Mouse (Mus musculus) c-Kit-positive CD71-positive TER-119-positive erythroid progenitor cells, embryonic 14.5 days (primary cell): ENCODE data around the gene Lrsam1.

Experiments used
- DNase-seq: peaks from one replicate; pipeline ENCODE4 v3.0.0-alpha.2; 2013; ENCODE audit warnings: low spot score

The Lrsam1 gene

DNA sequence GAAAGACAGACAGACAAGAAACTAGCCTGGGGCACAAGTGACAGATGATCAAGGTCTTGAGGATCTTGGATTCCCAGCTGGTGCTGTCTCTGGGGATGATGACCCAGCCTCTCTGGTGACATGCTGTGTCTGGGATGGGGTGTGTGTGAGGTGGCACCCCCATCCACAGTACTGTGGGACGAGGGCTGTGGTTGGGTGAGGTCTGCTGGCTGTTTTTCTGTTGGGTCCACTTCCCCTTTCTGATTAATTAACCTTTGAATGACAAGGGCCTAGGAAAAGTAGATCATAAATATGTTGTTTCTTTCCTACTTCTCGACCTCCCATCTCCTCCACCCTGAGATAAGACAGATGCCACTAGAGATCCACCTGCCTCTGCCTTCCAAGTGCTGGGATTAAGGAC is 67.3 kb downstream of the Lrsam1 start:
- DNase-seq: no peak

DNA sequence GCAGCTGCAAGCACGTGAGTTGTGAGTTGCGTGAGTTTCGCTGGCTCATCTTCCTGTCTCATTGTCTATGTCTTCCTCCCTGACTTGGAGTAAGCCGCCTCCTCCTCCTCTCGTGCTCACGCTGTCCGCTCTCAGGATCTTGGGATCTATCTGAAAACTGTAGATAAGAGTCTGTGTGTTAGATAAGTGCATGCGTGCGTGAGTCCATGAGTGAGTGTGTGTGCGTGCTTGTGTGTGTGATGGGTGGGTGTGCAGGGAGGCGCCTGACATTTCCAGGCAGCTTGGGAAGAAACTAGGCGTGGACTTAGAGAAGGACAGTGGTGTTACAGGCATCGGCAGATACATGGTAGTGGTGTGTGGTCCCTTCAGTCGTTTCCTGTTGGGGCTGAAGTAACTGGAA is 68.9 kb downstream of the Lrsam1 start:
- no peak for DNase-seq

DNA sequence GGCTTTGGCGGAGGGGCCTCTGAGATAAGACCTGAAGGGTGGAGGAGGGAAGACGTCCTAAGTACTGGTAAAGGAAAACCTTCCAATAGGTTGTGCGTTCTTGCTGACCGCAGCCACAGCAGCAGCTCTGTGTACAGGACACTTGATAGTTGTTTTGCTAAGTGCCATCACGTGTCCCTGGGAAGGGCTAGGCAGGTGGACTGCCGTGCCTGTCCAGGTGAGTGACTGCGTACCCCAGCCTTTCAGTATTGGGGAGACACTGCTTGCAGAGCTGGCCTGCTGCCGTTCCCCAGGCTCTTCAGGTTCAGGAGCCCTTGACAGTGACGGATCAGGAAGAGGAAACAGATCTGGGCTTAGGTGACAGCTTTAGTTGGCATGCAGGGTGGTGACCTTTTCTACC is 70.1 kb downstream of the Lrsam1 start:
- DNase-seq: no peak

DNA sequence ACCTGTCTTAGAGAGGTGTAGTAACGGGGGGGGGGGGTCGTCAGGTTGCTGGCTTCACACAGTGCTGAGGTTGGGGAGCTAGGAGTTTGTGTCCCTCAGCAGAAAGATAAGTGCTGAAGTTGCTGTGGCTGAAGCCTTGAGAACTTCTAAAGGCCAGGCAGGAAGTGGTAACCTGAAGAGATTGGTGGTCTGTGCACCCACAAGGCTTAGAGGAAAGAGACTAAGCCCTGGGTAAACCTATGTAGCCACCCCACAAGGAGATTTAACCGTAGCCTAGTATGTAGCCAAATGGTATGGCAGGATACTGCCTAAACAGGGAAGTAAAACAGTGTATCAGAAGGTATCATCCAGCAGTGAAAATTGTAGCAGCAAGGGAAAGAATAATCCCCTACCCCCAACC is 71.1 kb downstream of the Lrsam1 start:
- no peak for DNase-seq

DNA sequence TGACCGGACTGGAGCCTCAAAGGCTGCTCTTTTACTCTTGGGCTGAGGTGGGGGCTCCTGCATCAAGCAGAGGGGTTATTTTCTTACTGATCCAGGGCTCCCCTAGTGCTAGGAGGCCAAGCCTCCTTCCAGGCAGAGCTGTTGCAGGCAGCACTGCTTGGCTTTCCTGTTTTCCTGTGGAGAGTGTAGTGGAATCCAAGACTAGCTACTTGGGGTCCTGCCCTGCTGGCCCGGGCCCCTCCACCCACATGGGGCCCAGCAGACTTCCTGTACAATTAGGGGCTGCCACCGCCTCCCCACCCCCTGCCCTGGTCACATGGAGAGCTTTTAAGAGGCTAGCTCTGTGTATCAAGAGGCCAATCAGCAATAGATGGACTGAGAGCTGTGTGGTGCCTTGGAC is 72.9 kb downstream of the Lrsam1 start:
- DNase-seq: no peak

DNA sequence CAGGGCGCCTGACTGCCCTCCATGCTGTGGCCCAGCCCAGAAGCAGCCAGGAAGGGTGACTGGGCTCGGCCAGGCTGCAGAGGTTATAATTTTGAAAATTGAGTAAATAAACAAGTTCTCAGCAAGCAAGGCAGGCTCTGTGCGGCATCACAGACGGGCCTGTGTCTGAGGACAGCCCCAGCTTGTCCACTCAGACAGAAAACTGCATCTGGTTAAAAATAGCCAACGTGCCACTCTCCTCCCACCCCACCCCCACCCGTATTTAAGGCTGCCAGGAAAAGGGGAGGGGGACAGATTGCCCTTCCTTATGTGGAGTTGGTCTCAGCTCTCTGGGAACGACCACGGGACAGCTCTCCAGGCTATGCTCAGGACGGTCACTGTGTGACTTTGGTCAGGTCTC is 73.4 kb downstream of the Lrsam1 start:
- DNase-seq: no peak

DNA sequence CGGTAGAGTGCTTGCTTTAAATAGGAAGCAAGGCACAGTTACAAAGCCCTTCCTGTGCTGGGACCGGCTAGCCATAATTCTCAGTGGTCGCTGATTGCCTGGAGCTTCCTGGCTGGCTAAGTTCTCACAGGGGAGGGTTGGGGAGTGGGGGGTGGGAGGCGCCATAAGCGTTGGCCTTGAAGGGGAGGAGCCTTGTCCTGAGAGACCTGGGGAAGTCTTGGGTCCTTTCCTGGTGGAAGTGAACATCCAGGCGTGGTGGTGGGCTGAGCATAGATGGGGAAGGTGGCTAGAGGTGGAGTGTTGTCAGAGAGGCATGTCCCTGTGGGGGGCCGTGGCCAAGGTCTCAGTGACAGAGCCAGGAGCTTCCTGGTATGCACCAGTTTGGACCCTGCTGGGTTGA is 76.7 kb downstream of the Lrsam1 start:
- no peak for DNase-seq

DNA sequence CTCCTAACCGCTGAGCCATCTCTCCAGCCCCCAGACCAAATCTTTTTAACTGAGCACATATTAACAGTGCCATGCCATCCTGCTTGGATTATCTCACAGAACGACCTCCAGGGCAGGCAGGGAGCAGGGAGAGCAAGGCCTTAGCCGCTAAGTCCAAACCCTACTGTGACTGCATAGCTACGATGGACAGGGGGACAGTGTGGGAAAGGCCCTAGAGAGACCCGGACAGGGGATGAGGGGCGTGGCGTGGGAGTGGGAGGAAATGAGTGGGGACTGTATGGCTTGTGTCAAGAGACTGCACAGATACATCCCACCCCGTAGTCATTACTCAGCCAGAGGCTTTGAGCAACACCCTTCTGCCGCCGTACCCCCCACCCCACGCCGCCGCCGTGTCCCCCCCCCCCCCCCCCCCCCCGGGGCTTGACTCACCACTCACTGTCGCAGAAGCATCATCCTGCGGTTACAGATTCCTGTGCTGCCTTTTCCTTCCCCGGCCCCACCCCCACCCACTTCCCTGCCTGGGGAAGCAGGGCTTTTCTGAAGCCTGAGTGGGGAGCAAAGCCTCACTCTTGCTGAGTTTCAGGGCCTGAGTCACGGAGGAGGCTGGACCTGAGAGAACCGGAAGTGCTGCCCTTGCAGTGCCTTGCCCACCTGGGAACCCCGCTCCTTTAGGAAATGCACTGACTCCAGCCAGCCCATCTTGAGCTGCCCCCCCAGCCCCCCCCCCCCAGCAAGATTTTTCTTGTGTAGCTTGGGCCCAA is 79.0 kb downstream of the Lrsam1 start:
- no peak for DNase-seq

DNA sequence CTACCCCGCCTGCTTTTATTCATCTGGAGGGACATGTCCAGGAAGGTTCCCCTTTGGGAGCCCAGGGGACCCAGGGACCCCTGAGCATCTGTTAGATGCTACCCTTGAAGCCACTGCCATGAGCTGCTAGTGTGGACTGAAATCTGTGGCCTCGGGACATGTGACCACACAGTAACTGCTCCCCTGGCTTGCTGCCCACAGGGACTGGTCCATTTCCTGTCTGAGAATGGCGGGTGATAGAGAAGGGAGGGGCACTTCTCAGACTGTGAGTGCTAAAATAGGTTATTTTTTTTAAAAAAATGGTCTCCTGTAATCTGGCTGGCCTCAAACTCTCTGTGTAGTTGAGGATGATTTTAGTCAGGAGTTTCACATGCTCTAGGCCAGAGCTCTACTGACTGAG is 79.7 kb downstream of the Lrsam1 start:
- DNase-seq: no peak

DNA sequence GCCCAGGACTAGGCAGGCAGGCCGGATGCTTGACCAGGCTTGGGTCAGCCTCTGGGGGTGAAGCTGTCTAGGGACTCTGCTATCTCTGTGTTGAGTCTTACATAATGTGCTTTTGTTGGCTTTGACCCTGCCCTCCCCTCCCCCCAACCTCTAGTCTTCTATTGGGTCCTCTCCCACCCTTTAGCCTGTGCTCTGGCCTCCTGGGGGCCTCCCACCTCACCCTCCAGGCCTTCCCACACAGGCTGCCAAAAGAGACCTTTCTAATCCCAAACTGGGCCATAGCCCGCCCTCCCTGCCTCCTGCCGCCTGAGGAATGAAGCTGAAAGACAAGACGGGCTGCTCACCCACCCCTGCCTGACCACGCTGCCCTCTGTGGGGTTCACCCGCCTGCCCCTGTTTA is 80.4 kb downstream of the Lrsam1 start:
- no peak for DNase-seq

DNA sequence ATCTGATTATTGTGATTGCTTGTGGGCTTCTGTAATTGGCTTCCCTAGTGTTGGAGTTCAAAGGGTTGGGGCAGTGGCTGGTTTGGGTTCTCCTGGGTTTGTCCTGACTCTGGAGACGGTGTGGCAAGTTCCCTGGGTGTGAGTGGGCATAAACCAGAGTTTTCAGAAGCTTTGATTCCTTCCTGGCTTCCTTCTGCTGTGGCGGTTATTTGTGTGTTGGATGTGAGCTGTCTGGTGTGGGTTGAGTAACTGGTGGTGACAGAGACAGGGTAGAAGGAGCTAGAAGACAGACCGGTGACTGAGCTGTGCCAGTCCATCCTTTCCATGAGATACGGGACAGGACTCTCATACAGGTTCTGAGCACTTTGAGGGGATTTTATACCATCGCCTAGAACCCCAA is 81.8 kb downstream of the Lrsam1 start:
- DNase-seq: no peak

DNA sequence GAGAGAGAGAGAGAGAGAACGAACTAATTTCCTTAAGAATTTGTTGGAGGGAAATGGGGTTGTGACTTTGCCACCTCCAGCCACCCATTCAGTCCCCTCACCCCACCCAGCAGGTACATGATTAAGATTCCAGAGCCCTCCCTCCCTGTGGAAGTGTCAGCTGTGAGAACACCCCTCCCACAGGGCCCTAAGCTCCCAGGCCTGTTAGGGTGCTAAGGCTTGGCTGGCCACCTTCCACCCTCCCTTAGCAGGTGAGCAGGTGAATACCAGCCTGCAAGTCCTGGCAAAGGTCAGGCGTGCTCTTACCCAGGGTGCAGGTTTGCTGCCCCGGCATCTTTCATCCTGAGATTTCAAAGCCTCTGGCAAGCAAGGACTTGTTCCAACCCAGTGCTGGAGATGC is 83.0 kb downstream of the Lrsam1 start:
- DNase-seq: no peak

DNA sequence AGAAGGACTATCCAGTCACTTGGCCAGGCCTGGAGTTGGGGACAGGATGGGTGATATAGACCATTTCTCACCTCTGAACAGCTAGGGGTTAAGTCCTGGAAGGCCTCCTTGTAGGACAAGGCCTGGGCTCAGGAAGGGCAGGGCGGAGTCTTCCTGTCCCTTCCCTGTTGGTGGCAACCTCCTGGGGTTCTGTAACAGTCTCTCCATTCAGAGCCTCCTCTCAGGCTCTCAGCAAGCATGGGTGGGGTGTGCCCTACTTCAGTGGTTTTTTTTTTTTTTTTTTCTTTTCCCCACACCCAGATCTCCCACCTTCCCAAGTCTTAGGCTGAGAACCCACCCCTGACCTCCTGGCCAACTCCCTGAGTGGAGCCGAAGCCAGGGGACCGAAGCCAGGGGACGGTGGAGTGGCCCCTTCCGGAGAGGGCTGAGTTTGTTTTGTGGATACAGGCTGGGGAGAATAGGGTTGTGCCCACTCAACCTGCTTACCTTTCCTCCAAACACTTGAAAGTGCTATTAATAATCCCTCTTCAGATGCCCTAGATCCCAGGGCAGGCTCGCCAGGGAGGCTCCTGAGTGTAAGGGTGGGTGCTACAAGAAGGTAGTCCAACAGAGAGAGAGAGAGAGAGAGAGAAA is 83.5 kb downstream of the Lrsam1 start:
- DNase-seq: no peak

DNA sequence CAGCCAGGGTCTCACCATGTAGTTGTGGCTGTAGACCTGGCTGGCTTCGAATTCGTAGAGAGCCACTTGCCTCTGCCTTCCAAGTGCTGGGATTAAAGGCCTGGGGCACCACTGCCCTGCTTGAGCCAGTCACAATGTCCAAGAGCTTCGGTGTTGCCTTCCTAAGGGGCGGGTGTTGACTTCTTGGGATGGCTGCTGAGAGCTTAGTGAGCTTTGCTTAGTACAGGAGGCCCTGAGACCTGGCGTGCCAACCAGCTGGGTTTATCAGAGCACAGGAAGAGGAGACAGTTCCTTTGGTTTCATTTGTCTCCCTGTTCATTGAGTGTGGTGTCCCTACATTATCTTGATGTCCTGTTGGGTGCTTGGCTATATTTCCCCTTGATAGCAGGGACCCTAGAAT is 84.1 kb downstream of the Lrsam1 start:
- no peak for DNase-seq

DNA sequence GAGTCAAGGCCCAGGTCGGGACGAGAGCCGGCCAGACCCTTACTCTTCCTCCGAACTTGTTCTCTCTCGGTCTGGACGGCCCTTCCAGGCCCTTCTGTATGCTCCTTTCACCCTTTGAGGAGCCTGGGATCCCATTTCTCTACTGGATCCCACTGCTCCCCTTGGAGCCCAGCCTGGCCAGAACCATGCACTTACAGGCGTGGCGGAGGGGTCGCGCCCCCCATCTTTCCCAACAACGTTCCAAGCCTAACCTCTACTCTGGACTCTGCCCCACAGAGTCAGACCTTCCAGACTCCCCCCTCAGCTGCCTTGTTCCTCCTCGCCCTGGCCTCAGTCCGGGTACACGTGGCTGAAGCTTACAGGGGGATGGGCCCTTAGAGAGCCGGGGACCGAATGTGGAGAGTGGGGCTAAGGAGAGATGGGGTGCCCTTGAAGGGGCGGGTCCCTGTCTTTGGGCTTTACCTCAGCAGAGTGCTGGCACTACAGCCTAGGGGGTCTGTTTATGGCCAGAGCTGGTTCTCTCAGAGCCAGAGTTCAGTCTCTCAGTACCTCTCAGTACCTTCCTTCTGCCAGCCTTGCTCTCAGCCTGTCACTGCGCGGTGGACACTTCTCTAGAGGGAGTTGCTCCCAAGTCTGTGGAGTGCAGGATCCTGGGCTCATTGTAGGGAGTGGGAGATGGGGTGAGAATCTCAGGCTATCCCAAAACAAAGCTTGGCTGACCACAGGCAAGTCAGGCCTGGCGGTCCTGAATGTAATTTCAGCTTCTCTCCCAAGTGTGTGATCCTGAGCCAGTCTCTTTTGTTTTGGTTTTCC is 84.7 kb downstream of the Lrsam1 start:
- DNase-seq: no peak

DNA sequence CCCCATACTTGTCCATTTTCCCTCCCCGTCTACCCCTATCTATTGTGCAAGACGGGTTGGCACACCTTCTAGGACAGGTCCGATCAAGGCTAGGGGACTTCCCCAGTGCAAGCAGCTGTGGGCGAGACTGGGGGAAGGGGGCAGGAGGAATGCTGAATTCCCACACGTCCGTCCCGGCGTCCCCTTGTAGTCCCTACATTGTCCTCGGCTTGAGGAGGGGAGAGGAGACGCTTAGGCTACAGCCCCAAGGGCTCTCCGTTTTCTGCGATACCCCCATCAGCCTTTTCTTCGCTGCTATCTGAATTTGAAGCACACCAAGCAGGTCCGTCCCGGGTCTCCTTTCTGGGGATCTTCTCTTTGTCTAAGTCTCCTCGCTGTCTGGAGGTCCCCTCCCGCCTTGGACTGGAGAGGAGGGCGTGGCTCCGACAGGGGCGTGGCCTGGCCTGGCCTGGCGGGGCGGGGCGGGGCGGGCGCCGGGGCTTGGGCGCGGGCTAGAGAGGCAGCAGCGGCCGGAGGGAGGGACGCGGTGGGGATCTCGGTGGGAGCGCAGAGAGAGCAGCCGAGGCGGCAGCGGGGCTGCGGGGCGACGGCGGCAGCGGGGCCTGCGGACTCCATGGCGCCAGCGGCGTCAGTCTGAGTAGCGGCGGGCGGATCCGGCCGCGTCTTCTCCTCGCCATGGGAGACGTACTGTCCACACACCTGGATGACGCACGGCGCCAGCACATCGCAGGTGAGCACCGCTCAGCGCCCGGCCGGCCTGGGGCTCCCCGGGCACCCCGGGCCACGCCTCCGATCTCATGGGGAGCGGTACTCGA is 85.5 kb downstream of the Lrsam1 start, which contains the start of gene Fam129b:
Gene Fam129b (plus strand): TSS at position 440 of the 815 bp plus-strand sequence.
- DNase-seq: peak; percentile 67
